Mouse (Mus musculus): ENCODE results near the gene Gm49322. TPM values are rescaled to one million over a fixed set of nuclear protein-coding genes. Genes with fewer than 3 reads are reported as not detected.
"Not testable (repeated sequence)": the region's sequence is repeated elsewhere in the genome, so short reads cannot be mapped to it uniquely, and the experiment has no call there.

Gm49322 gene
- 1 to 10 TPM; 3.0 to 4.5 TPM for total RNA-seq (2021)
- long read RNA-seq, experiment 1, full-length matches to known transcripts = 2 of 2 reads
- long read RNA-seq, experiment 1, partial matches to known transcripts = 0 of 2 reads
- long read RNA-seq, experiment 1, other reads (novel, unspliced or antisense) = 0 of 2 reads
- long read RNA-seq, experiment 2, full-length matches to known transcripts = 4 of 10 reads
- long read RNA-seq, experiment 2, partial matches to known transcripts = 0 of 10 reads
- long read RNA-seq, experiment 2, other reads (novel, unspliced or antisense) = 6 of 10 reads

DNA sequence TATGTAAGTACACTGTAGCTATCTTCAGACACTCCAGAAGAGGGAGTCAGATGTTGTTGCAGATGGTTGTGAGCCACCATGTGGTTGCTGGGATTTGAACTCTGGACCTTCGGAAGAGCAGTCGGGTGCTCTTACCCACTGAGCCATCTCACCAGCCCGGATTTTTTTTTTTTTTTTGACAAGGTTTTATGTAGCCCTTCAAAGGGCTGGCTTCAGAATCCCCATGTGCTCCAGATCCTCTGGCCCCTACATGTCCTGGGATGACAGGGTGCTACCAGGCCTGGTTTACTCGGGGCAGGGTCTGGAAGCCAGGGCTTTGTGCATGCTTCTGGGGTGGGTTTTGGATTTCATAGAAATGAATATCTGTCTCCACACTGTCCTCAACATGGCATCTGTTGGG is at the start of gene Gm49322:
Gm49322 (plus strand) TSS at position 301 of the 400 bp plus-strand sequence.
- H3K4me3 ChIP-seq; DNase-seq (ENCODE audit: low spot score in 2 of 2); H3K27ac ChIP-seq: not testable (repeated sequence)

GRCm38 (mm10) chr10:80557346-80557965 is 48.4 kb upstream of the Gm49322 start:
- peak; percentile 89 for TF ChIP-seq CTCF (conservative IDR thresholded peaks at IDR 0.05)
- Histone ChIP-seq H3K4me3 (no peak overlapping the region), H3K27ac (no peak overlapping the region)
- peak in 1 of 2 experiments; percentile 83 for DNase-seq (ENCODE audit: low spot score in 2 of 2)

DNA sequence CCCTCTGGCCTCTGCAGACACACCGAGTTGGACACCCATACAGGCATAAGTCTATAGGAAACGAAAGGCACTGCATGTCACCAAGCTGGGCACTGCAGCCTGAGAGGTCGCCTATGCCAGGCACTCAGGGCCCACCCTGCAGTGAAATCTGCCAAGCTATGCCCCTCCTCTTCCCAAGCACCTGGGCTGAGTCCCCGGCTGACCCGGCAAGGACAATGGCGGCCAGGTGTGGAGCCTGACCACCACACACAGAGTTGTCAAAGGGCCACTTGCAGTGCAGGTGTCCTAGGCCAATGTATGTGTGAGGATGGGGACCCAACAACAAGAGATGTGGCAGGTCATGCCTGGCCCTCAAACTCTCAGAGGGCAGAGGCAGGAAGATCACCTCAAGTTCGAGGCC is 46.4 kb upstream of the Gm49322 start:
- Histone ChIP-seq H3K27ac (no peak overlapping the region), H3K4me3 (no peak overlapping the region)
- no peak for DNase-seq (ENCODE audit: low spot score in 2 of 2)
- no peak for TF ChIP-seq CTCF (conservative IDR thresholded peaks at IDR 0.05)

- no peak for TF ChIP-seq CTCF (conservative IDR thresholded peaks at IDR 0.05)
- no peak for DNase-seq (ENCODE audit: low spot score in 2 of 2)
- Histone ChIP-seq H3K27ac (peak overlapping the region; percentile 100), H3K4me3 (peak overlapping the region; percentile 99)
Observed at GRCm38 (mm10) chr10:80560621-80561020, 45.2 kb upstream of the Gm49322 start.

- TF ChIP-seq CTCF (conservative IDR thresholded peaks at IDR 0.05) = peak; percentile 91
- peak within 1 kb of the TSS; percentile 100 for H3K27ac ChIP-seq
- H3K4me3 ChIP-seq = peak within 1 kb of the TSS; percentile 99
- DNase-seq (ENCODE audit: low spot score in 2 of 2) = peak; percentile 92
Observed at GRCm38 (mm10) chr10:80561116-80561944, 44.5 kb upstream of the Gm49322 start, which contains the start of gene Rexo1. Gene Rexo1, minus strand, starts transcription at chr10:80561560.

DNA sequence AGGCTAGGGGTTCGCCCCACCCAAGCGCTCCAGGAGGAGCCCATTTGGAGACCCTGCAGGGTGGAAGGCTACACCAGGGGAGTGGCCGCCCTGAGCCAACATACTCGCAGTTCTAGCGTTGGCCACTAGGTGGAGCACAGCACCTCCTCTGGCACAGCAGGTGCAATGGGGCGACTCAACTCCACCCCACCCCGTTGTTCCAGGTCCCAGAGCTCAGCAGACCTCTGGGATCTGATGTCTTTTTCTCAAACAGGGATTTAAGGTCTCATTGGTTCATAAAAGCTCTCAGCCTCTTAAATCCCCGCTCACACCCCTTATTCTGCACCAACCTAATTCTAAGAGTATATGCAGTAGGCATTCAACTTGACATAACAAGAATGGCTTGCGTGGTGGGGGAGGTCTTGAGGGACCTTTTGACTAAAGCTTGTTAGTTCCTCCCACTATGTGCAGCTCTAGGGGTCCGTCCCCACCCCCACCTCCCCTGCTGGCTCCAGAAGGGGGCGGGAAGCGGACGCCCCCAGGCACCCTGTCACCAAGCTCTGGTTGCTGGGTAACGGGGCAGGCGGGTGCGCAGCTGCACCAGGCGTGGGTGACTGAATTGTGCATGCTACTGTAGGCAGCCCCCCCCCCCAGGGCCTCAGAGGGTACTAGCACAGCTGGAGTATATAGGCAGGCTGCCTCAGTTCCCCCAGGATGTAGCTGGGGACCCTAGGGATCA is 39.3 kb upstream of the Gm49322 start:
- Histone ChIP-seq H3K4me3 (peak overlapping the region; percentile 33), H3K27ac (peak overlapping the region; percentile 97)
- peak; percentile 99 for TF ChIP-seq CTCF (conservative IDR thresholded peaks at IDR 0.05)

DNA sequence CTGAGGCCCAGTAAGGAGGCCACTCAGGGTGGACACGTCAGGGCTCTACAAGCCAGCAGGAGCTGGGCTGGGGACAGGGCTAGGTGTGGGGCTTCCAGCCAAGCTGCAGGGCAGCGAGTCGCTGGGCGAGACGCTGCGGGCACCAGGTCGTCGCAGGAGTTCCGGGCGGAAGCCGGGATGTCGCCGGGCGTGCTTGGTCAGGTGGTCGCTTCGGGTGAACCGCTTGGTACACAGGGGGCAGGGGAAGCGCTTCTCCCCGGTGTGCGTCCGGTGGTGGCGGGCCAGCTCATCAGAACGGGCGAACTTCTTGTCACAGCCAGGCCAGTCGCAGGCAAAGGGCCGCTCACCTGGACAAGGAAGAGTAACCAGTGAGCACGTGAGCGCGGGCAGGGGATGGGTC is 36.9 kb upstream of the Gm49322 start:
- DNase-seq (ENCODE audit: low spot score in 2 of 2) = no peak
- H3K27ac ChIP-seq = peak overlapping the region; percentile 97
- TF ChIP-seq CTCF (conservative IDR thresholded peaks at IDR 0.05) = no peak
- no peak overlapping the region for H3K4me3 ChIP-seq

More for the DNA sequence above, 39.3 kb upstream of the Gm49322 start:
- DNase-seq (ENCODE audit: low spot score in 2 of 2) = peak; percentile 85 to 95

- Histone ChIP-seq H3K27ac (peak overlapping the region; percentile 97), H3K4me3 (no peak overlapping the region)
- no peak for TF ChIP-seq CTCF (conservative IDR thresholded peaks at IDR 0.05)
- DNase-seq (ENCODE audit: low spot score in 2 of 2) = no peak
Observed at GRCm38 (mm10) chr10:80569664-80570066, 36.2 kb upstream of the Gm49322 start.

GRCm38 (mm10) chr10:80570419-80570818 is 35.4 kb upstream of the Gm49322 start:
- peak overlapping the region; percentile 97 for H3K27ac ChIP-seq

DNA sequence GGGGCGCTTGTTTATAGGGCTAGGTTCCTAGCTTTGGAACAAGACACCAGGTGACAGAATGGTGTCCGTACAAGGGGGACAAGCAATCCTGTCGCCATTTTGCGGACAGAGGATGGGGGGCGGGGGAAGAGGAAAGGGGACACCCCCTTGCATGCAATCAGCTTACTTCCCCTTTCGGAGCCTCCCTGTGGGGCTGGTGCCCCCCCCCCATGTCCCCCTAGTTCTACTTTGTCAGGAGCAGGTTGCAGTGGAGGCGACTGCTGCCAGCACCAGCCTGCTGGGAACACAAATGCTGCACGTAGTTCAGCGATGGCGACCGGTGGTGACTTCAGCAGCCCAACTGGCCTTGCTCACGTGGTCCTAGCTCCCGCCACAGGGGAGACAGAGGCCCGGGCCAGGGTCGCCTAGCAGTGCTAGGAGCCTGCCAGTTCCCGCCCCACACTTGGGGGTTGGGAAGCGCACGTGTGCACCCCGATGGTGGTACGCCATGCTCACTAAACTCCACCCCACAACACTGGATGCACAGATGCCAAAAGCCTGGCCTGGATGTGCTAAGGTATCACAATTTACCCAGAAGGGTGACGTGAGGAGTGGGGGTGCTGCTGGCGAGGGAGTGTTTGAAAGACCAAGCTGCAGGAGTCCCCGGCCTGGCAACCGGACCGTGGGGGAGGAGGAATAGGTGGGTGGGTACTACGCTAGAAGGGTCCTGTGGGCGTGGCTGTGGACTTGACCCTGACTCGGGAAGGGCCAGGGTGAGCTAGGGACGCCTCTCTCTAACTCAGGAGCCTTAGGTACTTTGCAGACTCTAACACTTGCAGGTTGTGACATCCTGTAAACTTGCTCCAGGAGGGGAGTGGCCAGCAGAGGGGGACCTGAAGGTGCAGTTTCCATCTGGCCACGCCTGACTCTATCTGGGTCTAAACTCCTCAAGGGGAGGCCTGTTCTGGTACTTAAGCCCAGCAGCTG is 34.7 kb upstream of the Gm49322 start:
- TF ChIP-seq CTCF (conservative IDR thresholded peaks at IDR 0.05) = no peak
- peak overlapping the region; percentile 13 for H3K4me3 ChIP-seq
- no peak for DNase-seq (ENCODE audit: low spot score in 2 of 2)
- peak overlapping the region; percentile 97 for H3K27ac ChIP-seq

More at GRCm38 (mm10) chr10:80570419-80570818, 35.4 kb upstream of the Gm49322 start:
- no peak overlapping the region; the same call in 1 of the 2 replicates for H3K4me3 ChIP-seq
- no peak for DNase-seq (ENCODE audit: low spot score in 2 of 2)
- no peak for TF ChIP-seq CTCF (conservative IDR thresholded peaks at IDR 0.05)

DNA sequence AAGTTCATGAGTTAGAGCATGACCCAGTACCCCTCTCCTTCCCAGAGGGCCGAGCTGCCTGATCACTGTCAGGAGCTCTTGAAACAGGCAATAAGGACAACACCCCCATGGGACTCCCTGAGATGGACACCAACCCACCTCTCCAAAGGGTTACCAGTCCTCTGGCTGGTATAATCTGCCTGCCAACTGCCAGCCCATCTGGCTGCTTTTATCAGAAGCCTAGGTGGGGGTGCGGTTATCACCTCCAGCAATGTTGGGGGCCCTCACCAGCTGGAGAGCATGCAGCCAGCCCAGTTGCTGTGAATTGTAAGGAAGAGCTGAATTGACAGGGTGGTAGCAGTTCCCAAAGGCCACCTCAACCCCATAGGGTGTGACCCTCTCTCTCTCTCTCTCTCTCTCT is 33.3 kb upstream of the Gm49322 start:
- TF ChIP-seq CTCF (conservative IDR thresholded peaks at IDR 0.05) = no peak
- no peak for DNase-seq (ENCODE audit: low spot score in 2 of 2)
- Histone ChIP-seq H3K27ac (peak overlapping the region; percentile 97), H3K4me3 (no peak overlapping the region; the same call in 1 of the 2 replicates)

Measured in layer of hippocampus, adult 2 months (tissue).